Mouse (Mus musculus) R1 (cell line): ENCODE results near the gene Galk2.

Experiments
- DNase-seq: peaks from one replicate; pipeline ENCODE4 v3.0.0-alpha.2; 2018; ENCODE audit warnings: low read depth, low spot score

The Galk2 gene

GRCm38 (mm10) chr2:125858521-125859280, at the start of gene Galk2, which contains the start of gene Cops2:
Gene Galk2, plus strand, starts transcription at chr2:125859109.
Gene Cops2, minus strand, starts transcription at chr2:125859139.
- DNase-seq, result peak; percentile 99

GRCm38 (mm10) chr2:125809551-125809950, 49.4 kb upstream of the Galk2 start:
- no peak for DNase-seq

- DNase-seq, result no peak
Measured at GRCm38 (mm10) chr2:125811332-125811731, 47.6 kb upstream of the Galk2 start.

GRCm38 (mm10) chr2:125813972-125814595, 44.8 kb upstream of the Galk2 start:
- no peak for DNase-seq

- no peak for DNase-seq
Measured at GRCm38 (mm10) chr2:125820397-125820796, 38.5 kb upstream of the Galk2 start.

GRCm38 (mm10) chr2:125826201-125826600, 32.7 kb upstream of the Galk2 start:
- no peak for DNase-seq

GRCm38 (mm10) chr2:125827898-125828297, 31.0 kb upstream of the Galk2 start:
- DNase-seq, result no peak

GRCm38 (mm10) chr2:125829924-125830323, 29.0 kb upstream of the Galk2 start:
- no peak for DNase-seq

GRCm38 (mm10) chr2:125838091-125838490, 20.8 kb upstream of the Galk2 start:
- DNase-seq, result peak; percentile 19

GRCm38 (mm10) chr2:125838708-125839284, 20.1 kb upstream of the Galk2 start:
- DNase-seq, result no peak

GRCm38 (mm10) chr2:125851237-125851636, 7.7 kb upstream of the Galk2 start:
- DNase-seq, result no peak

- DNase-seq, result no peak
Measured at GRCm38 (mm10) chr2:125857707-125858106, 1.2 kb upstream of the Galk2 start.

- no peak for DNase-seq
Measured at GRCm38 (mm10) chr2:125863799-125864198, 4.9 kb downstream of the Galk2 start.

- DNase-seq, result no peak
Measured at GRCm38 (mm10) chr2:125864551-125864950, 5.6 kb downstream of the Galk2 start.

- DNase-seq, result no peak
Measured at GRCm38 (mm10) chr2:125865585-125865984, 6.7 kb downstream of the Galk2 start.

GRCm38 (mm10) chr2:125866058-125866740, 7.3 kb downstream of the Galk2 start:
- peak; percentile 92 for DNase-seq

GRCm38 (mm10) chr2:125868301-125868700, 9.4 kb downstream of the Galk2 start:
- peak; percentile 92 for DNase-seq

GRCm38 (mm10) chr2:125870159-125870558, 11.2 kb downstream of the Galk2 start:
- no peak for DNase-seq

- no peak for DNase-seq
Measured at GRCm38 (mm10) chr2:125885891-125886576, 27.1 kb downstream of the Galk2 start.

- DNase-seq, result peak; percentile 27
Measured at GRCm38 (mm10) chr2:125893096-125893495, 34.2 kb downstream of the Galk2 start.

GRCm38 (mm10) chr2:125895099-125895498, 36.2 kb downstream of the Galk2 start:
- DNase-seq, result no peak
